8 mouse cellular contexts compared by ENCODE assay signal in genomic region chr2:91527147-91527486, GRCm38 (mm10). TPM values are rescaled to one million over a fixed set of nuclear protein-coding genes. Genes with fewer than 3 reads are reported as not detected.
DNase-seq lines count a peak whose midpoint lies in the region; ATAC-seq and TF ChIP-seq lines count a peak whose summit lies in the region.

No protein-coding gene starts in this region.

- peaks cover 5% of the 10 kb centered on the region; the same call in 1 of the 2 replicates for H3K4me1 ChIP-seq in kidney, embryonic 15.5 days
- peaks cover 3 to 18% of the 10 kb centered on the region in 2 experiments; a peak in 2 of 4 replicates for H3K4me1 ChIP-seq in CH12.LX (ENCODE audit: control insufficient read depth in 1 of 2, insufficient read depth in 2 of 2)
- peaks cover 10% of the 10 kb centered on the region for H3K4me1 ChIP-seq in bone marrow macrophage, adult 2 months (ENCODE audit: control insufficient read depth, insufficient read depth, low read length)
- H3K4me1 ChIP-seq in forebrain, embryonic 10.5 days = peaks cover 12% of the 10 kb centered on the region; the same call in 1 of the 2 replicates
- H3K4me1 ChIP-seq in kidney, embryonic 16.5 days (ENCODE audit: insufficient read depth, low read length) = peaks cover 3% of the 10 kb centered on the region
- peaks cover 9% of the 10 kb centered on the region for H3K4me1 ChIP-seq in midbrain, embryonic 13.5 days (replicated peaks)

- peak overlapping the region; percentile 90 for H3K27ac ChIP-seq in kidney, embryonic 15.5 days
- H3K27ac ChIP-seq in CH12.LX (ENCODE audit: insufficient read depth, low read depth) = 0 out of 2 replicates have a peak overlapping the region, but pooled peaks have one; percentile 3
- H3K27ac ChIP-seq in bone marrow macrophage, adult 2 months (ENCODE audit: insufficient read depth, low read depth, low read length) = 0 out of 2 replicates have a peak overlapping the region, but pooled peaks have one; percentile 28
- peak overlapping the region; percentile 100 for H3K27ac ChIP-seq in forebrain, embryonic 10.5 days
- H3K27ac ChIP-seq in kidney, embryonic 16.5 days (ENCODE audit: low read length) = peak overlapping the region; percentile 86
- H3K27ac ChIP-seq in midbrain, embryonic 13.5 days = peak overlapping the region; percentile 75

- in situ Hi-C loops in CH12.LX (cut with MboI; ENCODE audit: low pct_ligation_motif_present, low pct_unique_long_range_greater_than_20kb, low sequenced_read_pairs) = no loop called here

- H3K9ac ChIP-seq in kidney, embryonic 15.5 days = peak overlapping the region; percentile 99
- peak overlapping the region; percentile 95 for H3K9ac ChIP-seq in CH12.LX (ENCODE audit: insufficient read depth, low read depth)
- H3K9ac ChIP-seq in kidney, embryonic 16.5 days (replicated peaks; ENCODE audit: low read length) = peak overlapping the region; percentile 96
- peak overlapping the region; percentile 92 for H3K9ac ChIP-seq in midbrain, embryonic 13.5 days (replicated peaks)

- ATAC-seq in kidney, embryonic 15.5 days (replicated peaks; ENCODE audit: low FRiP score) = no peak; the same call in 1 of the 2 replicates
- no peak; the same call in 1 of the 2 replicates for ATAC-seq in kidney, embryonic 16.5 days (ENCODE audit: low FRiP score, low TSS enrichment)
- peak; percentile 85; the same call in 1 of the 2 replicates for ATAC-seq in midbrain, embryonic 13.5 days

- H3K9me3 ChIP-seq in kidney, embryonic 15.5 days (replicated peaks) = no peaks in the 10 kb centered on the region
- H3K9me3 ChIP-seq in CH12.LX (replicated peaks; ENCODE audit: low read length) = peaks cover 2% of the 10 kb centered on the region
- H3K9me3 ChIP-seq in forebrain, embryonic 10.5 days = peaks cover 22% of the 10 kb centered on the region; the same call in 1 of the 2 replicates
- H3K9me3 ChIP-seq in kidney, embryonic 16.5 days (ENCODE audit: low read length) = no peaks in the 10 kb centered on the region
- no peaks in the 10 kb centered on the region for H3K9me3 ChIP-seq in midbrain, embryonic 13.5 days

- peak overlapping the region; percentile 71 for H3K4me2 ChIP-seq in kidney, embryonic 15.5 days
- peak overlapping the region; percentile 65 for H3K4me2 ChIP-seq in CH12.LX (ENCODE audit: insufficient read depth, low read depth, poor library complexity, severe bottlenecking)
- H3K4me2 ChIP-seq in kidney, embryonic 16.5 days (replicated peaks; ENCODE audit: low read depth, low read length) = peak overlapping the region; percentile 60
- H3K4me2 ChIP-seq in midbrain, embryonic 13.5 days (replicated peaks) = peak overlapping the region; percentile 79

- TF ChIP-seq EP300 in CH12.LX (IDR thresholded peaks at IDR 0.05; ENCODE audit: low read length) = no peak

- no peak for TF ChIP-seq POLR2A in CH12.LX (IDR thresholded peaks at IDR 0.05; ENCODE audit: low read depth, low read length)
- TF ChIP-seq POLR2A in bone marrow macrophage, adult 2 months (IDR thresholded peaks at IDR 0.05; ENCODE audit: borderline replicate concordance, low read depth, low read length) = no peak

- dilution Hi-C loops in CH12.LX (cut with MboI; ENCODE audit: extremely low pct_ligation_motif_present, extremely low pct_unique_long_range_greater_than_20kb, low sequenced_read_pairs) = no loop called here

- H3K36me3 ChIP-seq in kidney, embryonic 15.5 days = peaks cover 18% of the 10 kb centered on the region
- peaks cover 3 to 31% of the 10 kb centered on the region in 2 experiments for H3K36me3 ChIP-seq in CH12.LX (replicated peaks in 1 of 2; ENCODE audit: control insufficient read depth in 1 of 2, insufficient read depth in 1 of 2, low read length in 1 of 2)
- H3K36me3 ChIP-seq in forebrain, embryonic 10.5 days (replicated peaks) = peaks cover 42% of the 10 kb centered on the region
- peaks cover 3% of the 10 kb centered on the region; the same call in 1 of the 2 replicates for H3K36me3 ChIP-seq in kidney, embryonic 16.5 days (ENCODE audit: insufficient read depth, low read length)
- H3K36me3 ChIP-seq in midbrain, embryonic 13.5 days = peaks cover 11% of the 10 kb centered on the region

- 0% methylated on average over 15 of the region's 15 CpGs for WGBS in kidney, embryonic 15.5 days
- WGBS in forebrain, embryonic 10.5 days = 0% methylated on average over 15 of the region's 15 CpGs
- under 1% methylated on average over 15 of the region's 15 CpGs for WGBS in kidney, embryonic 16.5 days
- 0% methylated on average over 15 of the region's 15 CpGs for WGBS in midbrain, embryonic 13.5 days

- H3K79me2 ChIP-seq in CH12.LX (replicated peaks; ENCODE audit: control insufficient read depth, extremely low read depth, insufficient read depth, poor library complexity, severe bottlenecking) = peaks cover 47% of the 10 kb centered on the region

- TF ChIP-seq RAD21 in CH12.LX (IDR thresholded peaks at IDR 0.05; ENCODE audit: low read depth, low read length) = no peak

- DNase-seq in kidney, postnatal 4 days = no peak
- DNase-seq in CH12.LX (ENCODE audit: extremely low read depth) = peak; percentile 57
- no peak for DNase-seq in forebrain, embryonic 10.5 days (ENCODE audit: extremely low spot score, low spot score)
- no peak for DNase-seq in adrenal gland, postnatal 10 days

- TF ChIP-seq CTCF in CH12.LX (conservative IDR thresholded peaks at IDR 0.05 in 1 of 2, IDR thresholded peaks at IDR 0.05 in 1 of 2; ENCODE audit: low read depth in 2 of 2, low read length in 2 of 2) = 0 out of 4 replicates have a peak, but pooled peaks of 1 of the 2 experiments have one; percentile 1
- no peak for TF ChIP-seq CTCF in bone marrow macrophage, adult 2 months (IDR thresholded peaks at IDR 0.05; ENCODE audit: low read depth, low read length)

- H3K4me3 ChIP-seq in kidney, embryonic 15.5 days (replicated peaks) = peak overlapping the region; percentile 98
- H3K4me3 ChIP-seq in CH12.LX (replicated peaks in 1 of 3; ENCODE audit: low read depth in 2 of 3, low read length in 2 of 3, poor library complexity in 1 of 3) = peak overlapping the region; percentile 79 to 96 (median 94)
- H3K4me3 ChIP-seq in bone marrow macrophage, adult 2 months (ENCODE audit: insufficient read depth, low read length) = peak overlapping the region; percentile 89
- peak overlapping the region; percentile 98 for H3K4me3 ChIP-seq in forebrain, embryonic 10.5 days
- peak overlapping the region; percentile 93 for H3K4me3 ChIP-seq in kidney, embryonic 16.5 days (ENCODE audit: low read length)
- peak overlapping the region; percentile 87 for H3K4me3 ChIP-seq in midbrain, embryonic 13.5 days (replicated peaks)

- H3K27me3 ChIP-seq in kidney, embryonic 15.5 days = no peaks in the 10 kb centered on the region
- H3K27me3 ChIP-seq in CH12.LX (replicated peaks) = no peaks in the 10 kb centered on the region
- H3K27me3 ChIP-seq in forebrain, embryonic 10.5 days (ENCODE audit: poor library complexity, severe bottlenecking) = no peaks in the 10 kb centered on the region
- no peaks in the 10 kb centered on the region for H3K27me3 ChIP-seq in kidney, embryonic 16.5 days (ENCODE audit: insufficient read depth, low read length)
- no peaks in the 10 kb centered on the region for H3K27me3 ChIP-seq in midbrain, embryonic 13.5 days

TF ChIP-seq in CH12.LX, 34 proteins besides CTCF, POLR2A, EP300 and RAD21:
- TF ChIP-seq CHD1 (IDR thresholded peaks at IDR 0.05; ENCODE audit: low read depth, low read length) = no peak
- no peak for TF ChIP-seq ELF1 (IDR thresholded peaks at IDR 0.05; ENCODE audit: low read depth, low read length)

RNA-seq across cellular contexts. Expression of gene Ckap5, which starts 0.6 kb away (rescaled TPM):
- 83.3 and 100 TPM in 2 replicates for polyA plus RNA-seq in kidney, embryonic 15.5 days (2015; fragmentation: Nextera tagmentation; extraction: Ambion mirVana)
- total RNA-seq in CH12.LX (2012; rRNA removed) = 52.3 and 53.0 TPM in 2 replicates
- 52.3 and 57.9 TPM in 2 replicates for total RNA-seq in CH12.LX (2014; rRNA removed)
- 50.8 and 51.5 TPM in 2 replicates for polyA plus RNA-seq in CH12.LX (2012; ENCODE audit: insufficient read length, low read depth)
- polyA plus RNA-seq in bone marrow macrophage, adult 2 months (2012; ENCODE audit: insufficient read depth, insufficient read length, missing spikeins) = 31.8 and 40.1 TPM in 2 replicates
- polyA plus RNA-seq in forebrain, embryonic 10.5 days (2016; fragmentation: Nextera tagmentation; extraction: Ambion mirVana) = 150 and 154 TPM in 2 replicates
- 63.7 and 70.3 TPM in 2 replicates for polyA plus RNA-seq in kidney, embryonic 16.5 days (2015; fragmentation: Nextera tagmentation; extraction: Ambion mirVana)
- 149 and 153 TPM in 2 replicates for polyA plus RNA-seq in midbrain, embryonic 13.5 days (2015; fragmentation: Nextera tagmentation; extraction: Ambion mirVana)
- total RNA-seq in adrenal gland, postnatal 10 days (2021) = 10 to 100 TPM; 44.4 to 51.3 TPM

Comparison
In these comparisons a context has a peak if more than half of its experiments do, and no peak if none do; other contexts are left out.
1. H3K27ac ChIP-seq: peak in every context shown above with its lines; median percentile 100 in forebrain, embryonic 10.5 days; 90 in kidney, embryonic 15.5 days; 86 in kidney, embryonic 16.5 days; 75 in midbrain, embryonic 13.5 days; 28 in bone marrow macrophage, adult 2 months; 3 in CH12.LX.